Mouse (Mus musculus) left cerebral cortex, postnatal 25 days (tissue): Measurements from ENCODE around the gene Olfr362. TPM values are rescaled to one million over a fixed set of nuclear protein-coding genes. Genes with fewer than 3 reads are reported as not detected.
"Not testable (repeated sequence)": the region's sequence is repeated elsewhere in the genome, so short reads cannot be mapped to it uniquely, and the experiment has no call there.

Experiments
- DNase-seq, 2 experiments: peaks; one replicate each; pipeline ENCODE4 v3.0.0; 2022; ENCODE audit warnings: low spot score in 2 of 2, mixed read lengths in 1 of 2
- intact Hi-C: fragments of 180-260 bp; cut with DNase I; formaldehyde crosslinking; loops from one replicate; pipeline ENCODE4 v1.15.1; 2025
- total RNA-seq, 2 experiments: library from RNA; stranded (reverse); gene quantifications; 2 replicates each; pipeline ENCODE4 v1.2.3; 2021

The Olfr362 gene
- total RNA-seq = not detected

DNA sequence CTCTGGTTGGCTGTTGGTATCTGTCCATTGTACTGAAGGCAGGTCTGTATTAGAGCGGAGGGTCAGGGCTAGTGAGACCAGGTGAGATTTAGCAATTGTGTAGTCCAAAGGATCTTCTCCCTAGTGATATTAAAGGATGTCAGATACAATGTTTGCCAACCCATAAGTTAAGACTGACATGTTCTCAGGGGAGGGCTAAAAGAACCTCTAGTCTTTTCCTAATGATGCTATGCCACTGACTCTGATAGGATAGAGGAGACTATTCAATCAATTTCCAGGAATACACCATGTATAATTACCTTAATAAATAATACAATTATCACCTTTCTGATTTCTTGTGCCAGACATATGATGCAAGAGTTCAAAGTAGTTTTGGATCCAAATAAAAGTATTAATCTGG lies at the start of gene Olfr362:
Gene Olfr362 (minus strand): TSS at position 101 of the 400 bp plus-strand sequence.
- no peak for DNase-seq
- intact Hi-C loops = no loop called here

DNA sequence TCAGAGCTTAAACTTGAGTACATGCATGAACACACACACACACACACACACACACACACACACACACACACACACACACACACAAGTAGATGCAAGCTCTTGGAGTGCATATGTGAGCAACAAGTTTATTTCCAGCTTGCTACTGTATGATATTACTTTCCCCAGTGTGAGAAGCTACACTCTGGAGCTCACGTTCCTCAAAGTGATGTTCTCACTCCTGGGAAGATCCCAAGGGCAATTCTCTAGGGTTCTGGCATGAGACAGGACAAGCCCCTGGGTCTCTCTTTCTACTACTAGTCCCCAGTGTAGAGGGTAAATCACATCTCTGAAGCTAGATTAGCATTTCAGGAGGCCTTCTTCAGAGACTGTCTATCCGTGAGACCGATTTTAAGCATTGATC lies 21.3 kb upstream of the Olfr362 start, which contains the start of gene Olfr364-ps1:
Gene Olfr364-ps1 (plus strand): TSS at position 301 of the 400 bp plus-strand sequence.
- DNase-seq = no peak
- intact Hi-C loops = no loop called here

DNA sequence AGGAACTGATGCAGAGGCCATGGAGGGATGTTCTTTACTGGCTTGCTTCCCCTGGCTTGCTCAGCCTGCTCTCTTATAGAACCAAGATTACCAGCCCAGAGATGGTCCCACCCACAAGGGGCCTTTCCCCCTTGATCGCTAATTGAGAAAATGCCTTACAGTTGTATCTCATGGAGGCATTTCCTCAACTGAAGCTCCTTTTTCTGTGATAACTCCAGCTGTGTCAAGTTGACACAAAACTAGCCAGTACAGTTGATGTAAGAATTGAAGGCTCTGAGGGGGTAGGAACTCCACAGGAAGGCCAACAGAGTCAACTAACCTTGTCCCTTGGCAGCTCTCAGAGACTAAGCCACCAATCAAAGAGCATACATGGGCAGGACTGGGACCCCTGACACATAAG lies 28.5 kb downstream of the Olfr362 start, which contains the start of gene Olfr361:
Gene Olfr361 (minus strand): TSS at position 101 of the 400 bp plus-strand sequence.
- DNase-seq, intact Hi-C loops: not testable (repeated sequence)

DNA sequence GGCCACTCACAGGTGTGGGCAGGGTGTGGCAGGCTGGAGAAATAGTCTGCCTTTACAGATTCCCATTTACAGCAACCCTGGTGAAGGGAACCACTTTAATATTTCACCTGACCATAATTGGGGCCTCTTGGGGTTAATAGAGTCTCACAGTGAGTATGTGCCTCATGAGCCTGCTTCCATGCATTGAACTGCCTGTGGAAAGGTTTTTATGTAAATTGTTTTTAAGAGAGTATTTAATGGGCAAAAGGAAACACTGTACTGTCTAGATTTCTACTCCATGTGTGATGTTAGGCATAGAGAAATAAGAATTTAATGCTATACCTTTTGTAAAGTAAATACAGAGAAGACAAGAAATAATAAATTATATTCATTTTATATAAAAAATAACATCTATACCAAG lies 52.3 kb downstream of the Olfr362 start, which contains the start of gene Olfr360:
Gene Olfr360 (plus strand): TSS at position 301 of the 400 bp plus-strand sequence.
- no peak for DNase-seq
- intact Hi-C loops = no loop called here

Other genes with a start within 250 kb of the Olfr362 start
- not detected for gene Olfr352, start 249.4 kb downstream of the Olfr362 start, total RNA-seq
- not detected for gene Olfr353, start 225.0 kb downstream of the Olfr362 start, total RNA-seq
- not detected for gene Olfr354, start 212.2 kb downstream of the Olfr362 start, total RNA-seq
- gene Olfr355, start 189.0 kb downstream of the Olfr362 start, total RNA-seq = not detected
- not detected for gene Olfr356, start 180.8 kb downstream of the Olfr362 start, total RNA-seq
- gene Olfr357, start 124.1 kb downstream of the Olfr362 start, total RNA-seq = not detected
- not detected for gene Olfr358, start 108.6 kb downstream of the Olfr362 start, total RNA-seq
- not detected for gene Olfr360, start 52.2 kb downstream of the Olfr362 start, total RNA-seq
- gene Olfr361, start 28.6 kb downstream of the Olfr362 start, total RNA-seq = not detected
- gene Olfr364-ps1, start 21.4 kb upstream of the Olfr362 start, total RNA-seq = not detected
- gene Olfr365, start 70.3 kb upstream of the Olfr362 start, total RNA-seq = not detected
- not detected for gene Olfr366, start 93.7 kb upstream of the Olfr362 start, total RNA-seq
- not detected for gene Olfr368, start 208.6 kb upstream of the Olfr362 start, total RNA-seq
- 10 to 100 TPM; 23.8 to 26.3 TPM for gene Pdcl, start 241.4 kb upstream of the Olfr362 start, total RNA-seq